Mouse (Mus musculus): ENCODE results near the gene Eif4a1. TPM values are rescaled to one million over a fixed set of nuclear protein-coding genes. Genes with fewer than 3 reads are reported as not detected.

Gene Eif4a1
- polyA plus RNA-seq, 1 experiment from 2014 or later, result 476 TPM

GRCm38 (mm10) chr11:69697396-69697795 is 25.2 kb upstream of the Eif4a1 start:
- ATAC-seq (ENCODE audit: low FRiP score, low read depth), result no peak
- Histone ChIP-seq H3K27me3 (no peaks in the 10 kb centered on the region), H3K4me2 (no peak overlapping the region), H3K4me3 (no peak overlapping the region), H3K4me1 (replicated peaks) (peaks cover 15% of the 10 kb centered on the region), H3K36me3 (no peaks in the 10 kb centered on the region), H3K9ac (no peak overlapping the region), H3K9me3 (no peaks in the 10 kb centered on the region), H3K27ac (replicated peaks) (no peak overlapping the region)
- WGBS, result 94% methylated on average over 3 of the region's 3 CpGs

GRCm38 (mm10) chr11:69695361-69696181 is 23.3 kb upstream of the Eif4a1 start, which contains the start of the genes Tnfsf12 and Tnfsfm13:
TSS of gene Tnfsf12 (minus strand) at chr11:69695849.
TSS of gene Tnfsfm13 (minus strand) at chr11:69696098.
- Histone ChIP-seq H3K27ac (replicated peaks) (peak within 1 kb of the TSS; percentile 61), H3K36me3 (no peaks in the 10 kb centered on the region), H3K27me3 (no peaks in the 10 kb centered on the region), H3K4me2 (peak within 1 kb of the TSS; percentile 97), H3K4me3 (peak within 1 kb of the TSS; percentile 47), H3K4me1 (replicated peaks) (peaks cover 15% of the 10 kb centered on the region), H3K9ac (peak within 1 kb of the TSS; percentile 79), H3K9me3 (no peaks in the 10 kb centered on the region)
- ATAC-seq (ENCODE audit: low FRiP score, low read depth), result peak; percentile 66
- 1% methylated on average over 40 of the region's 41 CpGs for WGBS

- Histone ChIP-seq H3K4me2 (peak overlapping the region; percentile 97), H3K36me3 (no peaks in the 10 kb centered on the region), H3K27me3 (no peaks in the 10 kb centered on the region), H3K4me1 (replicated peaks) (peaks cover 15% of the 10 kb centered on the region), H3K4me3 (peak overlapping the region; percentile 47), H3K9me3 (no peaks in the 10 kb centered on the region), H3K27ac (replicated peaks) (no peak overlapping the region), H3K9ac (peak overlapping the region; percentile 79; the same call in 1 of the 2 replicates)
- peak; percentile 36 for ATAC-seq (ENCODE audit: low FRiP score, low read depth)
- WGBS, result 28% methylated on average over 6 of the region's 6 CpGs
These were observed 22.8 kb upstream of the Eif4a1 start for GRCm38 (mm10) chr11:69695046-69695360.

- Histone ChIP-seq H3K9ac (no peak overlapping the region), H3K4me1 (replicated peaks) (peaks cover 15% of the 10 kb centered on the region), H3K27me3 (no peaks in the 10 kb centered on the region), H3K27ac (replicated peaks) (no peak overlapping the region), H3K9me3 (no peaks in the 10 kb centered on the region), H3K4me2 (no peak overlapping the region), H3K36me3 (no peaks in the 10 kb centered on the region), H3K4me3 (no peak overlapping the region)
- 67% methylated on average over 11 of the region's 11 CpGs for WGBS
- no peak for ATAC-seq (ENCODE audit: low FRiP score, low read depth)
These were observed 21.3 kb upstream of the Eif4a1 start for GRCm38 (mm10) chr11:69693421-69693965.

- H3K36me3 ChIP-seq, result no peaks in the 10 kb centered on the region
- no peaks in the 10 kb centered on the region for H3K9me3 ChIP-seq
- peaks cover 15% of the 10 kb centered on the region for H3K4me1 ChIP-seq (replicated peaks)
- no peak overlapping the region for H3K4me2 ChIP-seq
- H3K9ac ChIP-seq, result no peak overlapping the region
- 91% methylated on average over 6 of the region's 6 CpGs for WGBS
- no peak for ATAC-seq (ENCODE audit: low FRiP score, low read depth)
- no peaks in the 10 kb centered on the region for H3K27me3 ChIP-seq
- H3K27ac ChIP-seq (replicated peaks), result no peak overlapping the region
- H3K4me3 ChIP-seq, result no peak overlapping the region
These were observed 20.6 kb upstream of the Eif4a1 start for GRCm38 (mm10) chr11:69692863-69693262.

- H3K4me3 ChIP-seq, result no peak overlapping the region
- no peaks in the 10 kb centered on the region for H3K27me3 ChIP-seq
- 82% methylated on average over 9 of the region's 9 CpGs for WGBS
- peaks cover 15% of the 10 kb centered on the region for H3K4me1 ChIP-seq (replicated peaks)
- no peak overlapping the region for H3K27ac ChIP-seq (replicated peaks)
- H3K9me3 ChIP-seq, result no peaks in the 10 kb centered on the region
- ATAC-seq (ENCODE audit: low FRiP score, low read depth), result no peak
- no peak overlapping the region for H3K9ac ChIP-seq
- no peaks in the 10 kb centered on the region for H3K36me3 ChIP-seq
- H3K4me2 ChIP-seq, result no peak overlapping the region
These were observed 20.1 kb upstream of the Eif4a1 start for GRCm38 (mm10) chr11:69692196-69692811.

- Histone ChIP-seq H3K4me2 (no peak overlapping the region), H3K9ac (no peak overlapping the region), H3K27me3 (no peaks in the 10 kb centered on the region), H3K4me1 (replicated peaks) (peaks cover 25% of the 10 kb centered on the region), H3K4me3 (no peak overlapping the region), H3K9me3 (no peaks in the 10 kb centered on the region), H3K36me3 (no peaks in the 10 kb centered on the region), H3K27ac (replicated peaks) (no peak overlapping the region)
- WGBS, result 100% methylated on average over 1 of the region's 1 CpGs
- ATAC-seq (ENCODE audit: low FRiP score, low read depth), result no peak
These were observed 17.7 kb upstream of the Eif4a1 start for GRCm38 (mm10) chr11:69689891-69690290.

GRCm38 (mm10) chr11:69687061-69687460 is 14.8 kb upstream of the Eif4a1 start:
- no peak overlapping the region for H3K4me3 ChIP-seq
- H3K4me1 ChIP-seq (replicated peaks), result peaks cover 40% of the 10 kb centered on the region
- no peaks in the 10 kb centered on the region for H3K27me3 ChIP-seq
- H3K4me2 ChIP-seq, result no peak overlapping the region
- H3K9ac ChIP-seq, result no peak overlapping the region
- no peaks in the 10 kb centered on the region for H3K36me3 ChIP-seq
- H3K27ac ChIP-seq (replicated peaks), result no peak overlapping the region
- WGBS, result 67% methylated on average over 5 of the region's 5 CpGs
- no peak for ATAC-seq (ENCODE audit: low FRiP score, low read depth)
- H3K9me3 ChIP-seq, result no peaks in the 10 kb centered on the region

GRCm38 (mm10) chr11:69686377-69686776 is 14.2 kb upstream of the Eif4a1 start:
- Histone ChIP-seq H3K27me3 (no peaks in the 10 kb centered on the region), H3K27ac (replicated peaks) (peak overlapping the region; percentile 65; the same call in 1 of the 2 replicates), H3K4me1 (replicated peaks) (peaks cover 41% of the 10 kb centered on the region), H3K9ac (no peak overlapping the region), H3K9me3 (no peaks in the 10 kb centered on the region), H3K4me2 (no peak overlapping the region), H3K4me3 (no peak overlapping the region), H3K36me3 (no peaks in the 10 kb centered on the region)
- no peak for ATAC-seq (ENCODE audit: low FRiP score, low read depth)
- WGBS, result 10% methylated on average over 4 of the region's 4 CpGs

GRCm38 (mm10) chr11:69685526-69686148 is 13.4 kb upstream of the Eif4a1 start, which contains the start of gene Tnfsf13:
TSS of gene Tnfsf13 (minus strand) at chr11:69685784.
- H3K36me3 ChIP-seq, result no peaks in the 10 kb centered on the region
- 0 out of 2 replicates have a peak within 1 kb of the TSS, but pooled peaks have one; percentile 26 for H3K9ac ChIP-seq
- ATAC-seq (ENCODE audit: low FRiP score, low read depth), result no peak
- peak within 1 kb of the TSS; percentile 11 for H3K4me2 ChIP-seq
- H3K27ac ChIP-seq (replicated peaks), result peak within 1 kb of the TSS; percentile 65
- 56% methylated on average over 10 of the region's 10 CpGs for WGBS
- H3K4me3 ChIP-seq, result no peak within 1 kb of the TSS
- H3K9me3 ChIP-seq, result no peaks in the 10 kb centered on the region
- H3K4me1 ChIP-seq (replicated peaks), result peaks cover 47% of the 10 kb centered on the region
- no peaks in the 10 kb centered on the region for H3K27me3 ChIP-seq

GRCm38 (mm10) chr11:69684936-69685335 is 12.7 kb upstream of the Eif4a1 start:
- H3K27me3 ChIP-seq, result no peaks in the 10 kb centered on the region
- 81% methylated on average over 6 of the region's 6 CpGs for WGBS
- no peak overlapping the region for H3K9ac ChIP-seq
- H3K4me2 ChIP-seq, result no peak overlapping the region
- H3K4me3 ChIP-seq, result no peak overlapping the region
- no peaks in the 10 kb centered on the region for H3K36me3 ChIP-seq
- H3K4me1 ChIP-seq (replicated peaks), result peaks cover 54% of the 10 kb centered on the region
- ATAC-seq (ENCODE audit: low FRiP score, low read depth), result no peak
- H3K9me3 ChIP-seq, result no peaks in the 10 kb centered on the region
- peak overlapping the region; percentile 65 for H3K27ac ChIP-seq (replicated peaks)
